Mouse (Mus musculus) megakaryocyte, embryonic 14.5 days (primary cell): ENCODE data around the gene Syce3.

Source experiments
- FLI1 ChIP-seq: IDR thresholded peaks from 2 replicates; pipeline ENCODE4 v1.6.1; 2012; ENCODE audit warnings: low read length, inconsistent platforms, mixed read lengths
- GATA1 ChIP-seq: IDR thresholded peaks from 3 replicates; pipeline ENCODE4 v1.6.1; 2012; ENCODE audit warnings: mixed read lengths, low read length, inconsistent platforms, borderline replicate concordance

GRCm38 (mm10) chr15:89434136-89434535 lies 23.8 kb upstream of the Syce3 start:
- no peak for TF ChIP-seq FLI1
- no peak for TF ChIP-seq GATA1
